Mouse (Mus musculus): Measurements from ENCODE around the gene Theg.

The Theg gene

DNA sequence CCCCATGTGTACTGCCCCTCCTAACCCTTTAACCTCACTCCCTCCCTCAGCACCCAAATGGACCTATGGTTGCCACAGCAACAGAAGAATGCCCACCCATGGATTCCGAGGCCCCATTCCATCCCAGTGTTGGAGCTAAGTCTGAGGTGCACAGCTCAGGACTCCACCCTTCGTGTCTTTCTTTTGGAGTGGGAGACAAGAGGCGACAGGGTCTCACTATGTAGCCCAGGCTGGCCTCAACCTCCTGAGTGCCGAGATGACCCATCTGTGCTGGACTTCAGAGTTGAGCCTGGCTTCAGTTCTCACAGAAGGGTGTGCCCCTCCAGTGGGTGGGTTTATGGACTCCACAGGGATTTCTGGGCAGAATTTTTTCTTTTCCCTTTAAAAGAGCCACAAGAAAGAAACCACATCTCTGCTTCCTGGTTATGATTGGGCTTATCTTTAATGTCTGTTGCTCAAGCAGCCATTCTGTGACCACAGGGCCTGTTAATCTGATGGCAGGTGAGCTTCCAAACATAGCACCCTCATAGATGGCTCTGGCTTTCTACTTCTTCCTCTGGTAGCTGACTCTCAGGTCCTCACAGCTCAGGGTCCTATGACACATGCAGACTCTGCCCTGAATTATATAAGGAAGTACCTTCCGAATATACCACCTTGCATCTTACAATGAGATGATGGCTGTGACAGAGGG is at the start of gene Theg:
TSS of gene Theg (minus strand) at position 271 of the 691 bp plus-strand sequence.
- no peak for DNase-seq

DNA sequence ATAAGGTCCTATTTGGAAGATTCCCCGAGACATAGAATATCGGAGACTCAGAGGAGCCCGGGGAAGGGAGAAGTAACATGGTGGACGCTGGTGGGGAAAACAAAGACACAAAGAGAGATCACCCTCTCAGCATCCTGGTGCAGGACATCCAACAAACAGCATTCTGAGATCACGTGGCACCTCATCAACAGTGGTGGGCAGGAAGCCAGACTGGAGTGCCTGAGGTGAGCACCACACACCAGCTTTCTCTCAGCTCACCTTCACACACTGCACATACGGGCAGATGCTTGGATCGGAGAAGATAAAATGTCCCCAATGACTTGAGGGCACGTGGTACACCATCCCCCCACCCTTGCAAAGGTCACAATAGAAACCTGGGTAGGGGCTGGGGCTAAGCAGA is 49.2 kb upstream of the Theg start:
- DNase-seq, result no peak

DNA sequence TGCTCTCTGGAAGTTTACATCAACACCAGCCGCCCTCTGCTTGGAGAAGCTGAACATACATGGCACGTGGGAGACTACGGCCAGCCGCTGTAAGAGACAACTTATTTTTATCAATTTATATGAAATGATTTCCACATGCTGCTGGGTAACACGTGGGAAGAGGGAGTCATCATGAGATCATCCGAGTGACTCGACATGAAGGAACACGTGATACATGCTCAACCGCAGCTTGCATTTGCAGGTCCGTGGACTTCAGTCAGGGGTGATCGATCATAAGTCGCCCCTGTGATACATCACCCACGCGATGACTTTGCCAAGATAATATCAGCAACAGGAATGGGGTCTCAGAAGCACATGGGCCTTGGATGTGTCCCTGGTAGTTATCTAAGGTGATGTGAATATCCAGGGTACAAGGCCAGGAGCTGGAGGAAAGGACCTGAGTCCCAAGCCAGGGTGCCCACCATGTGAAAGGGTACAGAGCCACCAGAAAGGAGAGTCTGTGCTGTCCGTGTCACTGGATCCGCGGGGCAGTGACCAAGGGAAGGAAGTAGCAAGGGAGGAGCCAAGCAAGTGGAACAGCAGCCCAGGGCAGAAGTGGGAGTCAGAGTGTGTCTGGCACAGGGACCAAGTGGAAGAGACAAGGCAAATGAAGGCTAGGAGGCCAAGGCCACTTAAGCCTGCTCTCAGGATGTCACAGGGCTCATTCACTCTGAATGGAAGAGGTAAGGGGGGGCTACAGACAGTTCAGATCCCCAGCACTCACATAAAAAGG is 46.1 kb upstream of the Theg start:
- no peak for DNase-seq

DNA sequence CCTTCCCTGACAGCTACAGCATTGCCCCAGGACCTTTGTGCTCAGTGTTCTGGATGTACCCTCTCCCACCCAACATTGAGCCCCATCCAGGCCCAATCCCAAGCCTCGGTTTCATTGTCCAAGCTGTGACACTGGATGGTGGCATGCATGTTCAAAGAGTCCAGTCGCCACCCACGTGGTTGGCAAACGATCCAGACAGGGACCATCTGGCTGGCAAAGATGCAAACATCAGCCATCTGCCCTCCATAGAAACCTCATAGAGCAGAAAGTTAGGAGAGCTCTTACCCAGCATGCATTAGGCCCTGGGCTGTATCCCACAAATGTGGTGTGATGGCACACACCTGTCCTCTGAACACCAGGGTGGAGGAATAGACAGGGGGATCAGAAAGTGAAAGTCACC is 44.3 kb upstream of the Theg start:
- no peak for DNase-seq

DNA sequence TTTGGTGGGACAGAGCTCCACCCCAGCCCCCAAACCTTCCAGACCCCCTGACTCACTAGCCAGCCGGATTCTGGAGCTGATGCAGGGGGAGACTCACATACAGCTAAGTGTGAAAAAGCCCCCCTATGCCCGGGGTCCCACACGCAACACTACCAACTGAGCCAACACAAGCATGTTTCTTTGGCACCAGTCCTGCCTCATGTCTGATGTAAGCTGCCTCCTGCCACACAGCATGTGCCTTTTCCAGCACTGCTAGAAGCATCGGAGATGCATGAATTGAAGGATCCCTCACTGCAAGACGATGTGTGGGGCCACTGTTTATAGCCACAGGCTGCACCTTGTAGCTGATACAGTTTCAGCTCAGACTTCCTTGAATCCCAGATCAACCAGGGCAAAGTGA is 41.2 kb upstream of the Theg start:
- DNase-seq, result no peak

DNA sequence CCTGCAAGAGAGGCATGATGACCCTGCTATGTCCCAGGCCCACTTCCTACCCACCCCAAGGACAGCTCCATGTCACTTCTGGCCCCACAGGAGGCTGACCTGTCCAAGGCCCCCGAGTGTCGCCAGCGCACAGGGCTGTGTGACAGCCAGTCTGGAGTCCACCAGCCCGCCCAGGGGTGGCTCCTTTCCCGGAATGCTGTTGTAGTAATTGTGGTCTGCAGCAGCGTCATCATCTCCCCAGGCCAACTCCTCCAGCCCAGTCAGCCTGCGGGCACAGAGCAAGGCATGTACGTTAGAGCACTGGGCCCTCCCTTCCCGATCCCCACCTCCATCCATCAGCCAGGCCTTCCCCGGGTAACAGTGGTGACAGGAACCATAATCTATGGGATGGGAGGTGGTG is 39.0 kb upstream of the Theg start:
- DNase-seq, result no peak

DNA sequence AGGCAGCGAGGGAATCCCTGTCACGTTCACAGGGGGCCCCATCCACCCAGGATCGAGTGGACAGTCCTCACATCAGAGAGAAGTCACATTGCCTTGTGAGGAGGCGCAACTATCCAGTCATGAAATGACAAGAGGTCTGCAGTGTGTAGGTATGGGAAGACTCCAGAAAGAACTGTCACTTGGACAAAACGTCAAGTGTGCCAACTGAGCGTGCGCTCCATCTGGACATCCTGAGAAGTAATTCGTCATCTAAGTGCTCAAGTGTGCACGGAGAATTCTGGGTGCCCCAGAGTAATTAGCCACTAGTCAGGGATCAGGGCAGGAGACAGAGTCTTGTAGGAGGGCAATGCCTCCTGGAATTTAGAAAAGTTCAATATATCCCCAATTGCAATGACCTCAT is 38.3 kb upstream of the Theg start:
- no peak for DNase-seq

DNA sequence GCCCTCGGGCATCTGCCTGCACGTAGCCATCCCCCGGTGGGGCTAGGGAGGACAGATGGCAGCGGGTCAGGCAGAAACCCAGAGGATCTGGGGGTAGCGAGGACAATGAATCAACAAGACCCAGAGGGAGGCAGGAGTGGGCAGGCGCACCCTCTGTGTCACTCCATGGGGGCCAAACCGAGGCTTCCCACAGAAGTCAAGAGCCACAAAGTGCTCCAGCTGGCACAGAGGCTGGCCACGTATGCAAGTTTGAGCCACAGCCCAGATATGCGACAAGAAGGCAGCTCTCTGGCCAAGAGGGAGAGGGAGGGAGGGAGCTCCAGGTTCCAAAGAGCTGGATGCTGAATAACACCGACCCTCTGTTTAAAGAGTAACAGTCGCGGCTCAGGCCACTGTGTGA is 36.8 kb upstream of the Theg start:
- DNase-seq, result no peak

DNA sequence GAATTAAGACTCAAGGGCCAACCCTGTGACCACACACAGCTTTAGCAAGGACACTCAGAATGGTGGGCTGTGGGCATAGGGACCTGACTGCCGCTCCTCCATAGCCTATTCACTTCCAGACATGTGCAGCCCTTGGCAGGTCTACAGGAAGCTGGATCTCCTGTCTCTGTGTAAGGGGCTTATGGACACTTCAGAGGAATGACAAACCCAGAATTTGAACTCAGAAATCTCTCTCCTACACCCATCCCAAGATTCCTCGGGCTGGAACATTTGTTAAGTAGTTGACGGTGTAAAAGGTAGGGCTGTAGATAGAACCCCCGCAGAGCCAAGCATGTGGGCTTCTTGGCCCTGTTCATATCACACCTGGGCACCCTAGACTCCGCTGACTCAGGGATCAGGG is 29.2 kb upstream of the Theg start:
- no peak for DNase-seq

DNA sequence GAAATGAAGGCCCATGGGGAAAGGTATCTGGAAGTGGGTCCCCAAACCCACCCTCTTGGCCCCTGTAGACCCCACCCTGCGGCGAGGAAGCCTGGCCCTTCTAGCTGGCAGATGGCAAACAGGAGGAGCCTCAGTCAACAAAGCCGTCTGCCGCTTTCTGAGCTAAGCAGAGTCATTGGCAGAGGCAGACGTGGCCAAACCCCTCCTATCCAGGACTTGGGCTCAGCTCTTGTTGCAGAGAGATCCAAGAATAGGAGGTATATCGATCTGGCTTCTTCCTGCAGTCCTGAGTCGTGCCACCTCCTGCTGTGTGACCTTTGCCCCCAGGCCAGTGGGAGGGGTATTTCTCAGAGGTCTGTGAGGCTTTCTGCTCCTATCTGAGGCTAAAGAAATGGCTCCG is 28.7 kb upstream of the Theg start:
- no peak for DNase-seq

DNA sequence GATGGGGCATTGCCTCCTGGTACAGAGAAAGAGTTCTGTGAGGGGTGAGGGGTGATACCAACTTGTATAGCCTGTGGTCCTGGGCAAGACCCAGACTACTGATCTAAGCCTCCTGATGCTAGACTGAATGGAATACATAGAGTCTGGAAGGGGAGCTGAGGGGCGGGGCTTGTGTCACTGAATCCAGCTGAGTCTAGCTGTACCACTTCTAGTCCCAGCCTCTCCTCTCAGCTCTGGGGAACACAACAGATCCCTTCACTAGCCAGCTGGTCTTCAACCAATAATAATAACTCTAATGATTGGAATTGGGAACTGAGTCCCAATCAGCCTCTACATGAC is 27.1 kb upstream of the Theg start:
- DNase-seq, result no peak

DNA sequence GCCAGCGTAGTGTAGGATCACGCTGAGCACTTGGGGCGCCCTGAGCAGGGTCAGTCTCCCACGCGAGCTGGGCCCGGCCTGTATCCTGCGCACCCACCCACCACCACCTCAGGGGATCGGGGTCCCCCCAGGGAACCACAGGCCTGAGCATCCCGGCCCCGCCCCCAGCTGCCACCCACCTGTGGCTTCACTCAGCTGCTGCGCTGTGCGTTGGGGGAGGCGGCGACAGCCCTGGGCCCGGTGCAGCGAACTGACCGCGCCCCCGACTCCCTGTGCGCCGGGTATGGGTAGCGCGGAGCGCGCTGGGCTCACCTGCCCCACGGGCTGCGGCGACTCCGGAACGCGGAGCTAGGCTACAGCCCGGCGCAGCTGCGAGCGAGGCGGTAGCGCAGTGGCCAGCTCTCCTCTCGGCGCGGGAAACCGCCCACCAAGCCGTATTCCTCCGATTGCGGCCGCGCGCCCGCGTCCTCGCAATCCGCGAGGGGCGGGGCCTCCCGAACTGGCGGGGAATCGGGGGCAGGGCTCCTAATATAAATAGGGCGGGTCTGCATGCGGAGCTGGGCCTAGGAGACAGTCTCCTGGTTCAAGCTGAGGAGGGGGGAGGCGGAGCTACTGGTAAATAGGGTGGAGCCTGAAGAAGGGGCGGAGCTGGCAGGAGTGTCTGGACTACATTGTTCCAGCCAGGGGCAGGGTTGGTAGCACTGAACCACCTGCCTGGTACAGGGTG is 26.6 kb upstream of the Theg start, which contains the start of gene C2cd4c:
TSS of gene C2cd4c (minus strand) at position 448 of the 727 bp plus-strand sequence.
- peak; percentile 23 for DNase-seq

DNA sequence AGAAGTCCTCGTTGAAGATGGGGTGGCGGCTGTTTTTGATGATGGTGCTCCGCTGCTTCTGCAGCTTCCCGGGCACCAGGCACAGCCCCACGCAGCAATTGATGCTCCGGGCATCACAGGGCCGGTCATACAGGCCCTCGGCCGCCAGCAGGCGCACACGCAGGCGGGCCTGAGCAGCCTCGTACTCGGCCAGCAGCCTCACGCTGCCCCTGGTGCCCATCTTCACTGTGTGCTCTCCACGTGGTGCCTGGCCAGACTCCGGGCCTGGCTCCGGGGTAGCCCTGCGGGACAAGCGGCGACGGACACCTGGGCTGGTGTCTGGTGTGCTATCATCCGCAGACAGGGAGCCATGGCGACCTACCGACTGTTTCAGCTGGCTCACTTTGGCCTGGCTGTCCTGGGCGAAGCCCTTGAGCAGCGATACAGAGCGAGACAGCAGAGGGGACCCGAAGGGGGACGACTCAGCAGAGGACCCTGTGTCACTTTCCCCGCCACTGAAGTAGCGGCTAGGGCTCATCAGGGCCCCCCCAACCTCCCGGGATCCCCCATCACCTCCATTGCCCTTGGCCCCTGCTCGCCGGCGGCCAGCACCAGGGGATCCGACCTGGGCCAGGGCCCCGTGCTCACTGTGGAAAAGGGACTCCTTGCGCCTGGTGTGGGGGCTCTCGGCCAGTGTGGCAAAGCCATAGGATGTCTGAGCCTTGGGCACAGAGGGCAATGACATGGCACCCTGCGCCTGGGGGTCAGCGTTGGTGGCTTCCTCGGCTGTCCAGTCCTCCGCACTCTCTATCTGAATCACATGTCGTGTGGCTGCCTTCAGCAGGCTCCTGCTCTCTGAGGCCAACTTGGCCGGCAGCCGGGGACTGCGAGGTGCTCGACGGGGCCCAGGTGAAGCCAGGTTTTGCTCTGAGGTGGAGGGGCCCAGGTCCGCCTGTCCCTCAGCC is 25.3 kb upstream of the Theg start:
- no peak for DNase-seq

DNA sequence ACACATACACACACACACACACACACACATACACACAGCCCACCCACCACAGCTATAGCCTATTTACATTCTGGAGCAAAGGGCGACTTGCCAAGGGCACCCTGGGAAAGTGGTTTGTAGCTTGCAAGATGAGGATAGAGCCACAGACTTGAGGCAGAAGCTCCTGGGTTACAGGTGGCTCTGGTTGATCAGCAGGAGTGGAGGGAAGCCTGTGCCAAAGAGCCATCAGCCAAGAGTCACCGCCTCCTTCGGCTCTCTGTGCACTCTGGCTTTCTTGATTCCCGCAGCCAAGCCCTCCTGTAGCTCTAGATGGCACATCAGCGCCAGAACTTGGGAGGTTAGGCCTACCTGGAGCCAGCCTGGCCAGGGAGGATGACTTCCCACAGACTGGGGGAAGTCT is 24.2 kb upstream of the Theg start:
- no peak for DNase-seq

DNA sequence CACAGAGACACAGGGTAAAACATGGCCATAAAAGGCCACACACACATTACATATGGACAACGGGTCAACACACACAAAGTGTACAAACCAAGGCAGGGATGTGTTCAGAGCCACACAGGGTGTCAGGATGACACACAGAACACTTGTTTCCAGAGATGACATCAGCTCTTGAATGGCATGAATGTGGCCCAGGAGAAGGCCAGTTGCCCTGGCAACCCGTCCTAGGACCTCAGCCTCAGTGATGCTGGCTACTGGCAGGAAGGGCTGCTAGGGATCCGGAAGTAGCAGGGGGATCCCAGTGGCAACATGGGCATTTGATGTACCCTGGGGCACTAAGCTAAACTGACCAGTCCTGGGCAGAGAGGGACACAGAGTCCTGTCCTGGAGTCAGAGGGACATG is 22.1 kb upstream of the Theg start:
- DNase-seq, result no peak

DNA sequence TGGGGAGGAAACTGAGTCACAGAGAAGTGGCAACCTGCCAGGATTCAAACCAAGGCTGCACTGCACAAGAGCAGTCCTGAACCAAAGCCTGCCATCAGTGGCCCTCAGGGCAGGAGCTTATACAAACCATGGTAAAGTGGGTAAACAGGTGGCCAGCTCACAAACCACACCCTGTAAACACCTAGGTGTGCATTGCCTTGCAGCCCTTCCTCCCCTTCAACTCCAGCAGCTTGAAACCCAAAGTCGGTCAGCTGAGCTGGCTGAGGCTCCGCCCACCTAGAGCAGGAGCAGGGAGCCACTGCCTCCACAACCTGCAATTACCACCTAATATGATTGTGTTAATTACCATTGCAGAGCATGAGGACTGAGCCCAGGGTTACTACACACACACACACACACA is 20.8 kb upstream of the Theg start:
- DNase-seq, result no peak

DNA sequence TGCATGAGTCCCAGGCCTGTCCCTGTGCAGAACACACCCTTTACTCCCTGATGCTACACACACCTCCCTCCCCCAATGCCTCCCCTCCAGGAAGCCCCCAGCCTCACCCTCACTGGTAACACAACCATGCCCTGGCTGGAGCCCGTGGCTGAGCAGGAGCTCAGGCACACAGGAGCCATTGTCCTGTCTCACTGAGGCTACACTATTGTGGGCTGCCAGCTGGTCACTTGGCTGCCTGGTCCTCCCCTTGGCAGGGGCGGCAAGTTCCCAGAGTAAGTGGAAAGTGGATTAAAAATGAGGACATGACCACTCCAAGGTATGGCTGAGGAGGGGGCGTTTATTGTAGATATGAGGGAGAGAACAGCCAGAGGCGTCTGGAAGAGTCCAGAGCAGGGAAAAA is 19.4 kb upstream of the Theg start:
- DNase-seq, result no peak

DNA sequence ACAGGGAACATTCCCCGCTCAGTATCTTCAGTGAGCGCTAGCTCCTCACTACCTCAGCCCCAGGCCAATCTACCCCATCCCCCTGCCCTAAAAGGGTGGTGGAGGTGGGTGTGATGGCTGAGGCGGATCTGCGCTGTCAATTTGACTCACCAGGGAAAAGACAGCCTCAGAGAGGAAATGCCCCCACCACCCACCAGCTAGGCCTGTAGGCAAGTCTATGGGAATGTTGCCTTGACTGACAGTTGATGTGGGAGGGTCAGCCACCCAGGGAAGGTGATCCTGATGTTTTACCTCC is 10.8 kb upstream of the Theg start:
- no peak for DNase-seq

DNA sequence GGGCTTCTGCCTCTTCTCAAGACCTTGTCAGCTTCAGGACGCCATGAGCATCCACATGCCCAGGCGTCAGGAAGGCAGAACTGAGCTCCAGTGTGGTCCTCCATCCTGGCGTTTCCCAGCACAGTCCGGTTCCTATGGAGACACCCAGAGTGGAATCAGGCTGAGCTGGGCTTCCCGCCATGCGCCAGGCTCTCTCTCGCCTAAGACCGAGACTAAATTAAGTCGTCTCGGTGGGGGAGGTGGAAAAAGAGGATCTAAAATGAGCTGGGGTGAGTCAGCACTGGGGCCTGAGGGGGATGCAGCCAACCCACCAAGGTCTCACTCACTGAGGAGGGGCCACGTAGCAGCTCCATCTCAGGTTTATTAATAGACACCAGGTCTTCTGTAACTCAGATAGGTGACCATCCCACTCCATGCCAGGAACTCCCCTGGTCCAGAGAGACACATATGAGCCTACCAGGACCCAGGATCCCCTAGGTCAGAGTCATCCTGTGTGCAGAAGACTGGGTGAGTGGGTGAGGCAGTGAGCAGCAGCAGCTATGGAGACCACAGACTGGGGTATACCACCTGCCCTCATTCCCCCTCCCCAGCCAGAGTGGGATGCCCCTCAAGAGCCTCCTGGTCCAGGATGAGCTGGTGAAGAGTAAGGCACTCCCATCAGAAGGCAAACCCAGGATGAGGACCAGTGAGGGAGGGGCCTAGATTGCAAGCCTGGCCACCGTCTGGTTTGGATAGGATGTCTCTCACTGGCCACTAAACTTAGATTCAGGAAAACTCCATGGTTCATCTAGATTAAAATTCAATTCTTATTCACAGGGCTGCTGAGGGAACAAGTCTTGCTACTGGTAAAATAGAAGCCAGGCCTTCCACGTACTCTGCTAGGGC is 10.2 kb upstream of the Theg start:
- no peak for DNase-seq

DNA sequence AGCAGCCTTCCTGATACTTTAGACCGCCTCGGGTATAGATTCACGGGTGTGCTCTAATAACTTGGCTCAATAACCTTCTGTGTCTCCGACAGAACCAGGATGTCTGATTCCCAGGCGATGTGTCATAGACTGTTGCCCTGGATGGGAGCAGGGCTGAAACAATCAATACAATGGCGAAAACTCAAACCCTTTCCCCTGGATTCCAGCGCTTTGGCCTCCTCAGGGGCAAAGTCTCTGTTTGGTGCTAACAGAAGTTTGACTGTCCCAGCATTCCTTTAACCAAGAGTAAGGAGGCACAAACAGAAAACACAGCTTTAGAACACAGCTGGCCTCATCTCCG is 8.4 kb upstream of the Theg start:
- no peak for DNase-seq

DNA sequence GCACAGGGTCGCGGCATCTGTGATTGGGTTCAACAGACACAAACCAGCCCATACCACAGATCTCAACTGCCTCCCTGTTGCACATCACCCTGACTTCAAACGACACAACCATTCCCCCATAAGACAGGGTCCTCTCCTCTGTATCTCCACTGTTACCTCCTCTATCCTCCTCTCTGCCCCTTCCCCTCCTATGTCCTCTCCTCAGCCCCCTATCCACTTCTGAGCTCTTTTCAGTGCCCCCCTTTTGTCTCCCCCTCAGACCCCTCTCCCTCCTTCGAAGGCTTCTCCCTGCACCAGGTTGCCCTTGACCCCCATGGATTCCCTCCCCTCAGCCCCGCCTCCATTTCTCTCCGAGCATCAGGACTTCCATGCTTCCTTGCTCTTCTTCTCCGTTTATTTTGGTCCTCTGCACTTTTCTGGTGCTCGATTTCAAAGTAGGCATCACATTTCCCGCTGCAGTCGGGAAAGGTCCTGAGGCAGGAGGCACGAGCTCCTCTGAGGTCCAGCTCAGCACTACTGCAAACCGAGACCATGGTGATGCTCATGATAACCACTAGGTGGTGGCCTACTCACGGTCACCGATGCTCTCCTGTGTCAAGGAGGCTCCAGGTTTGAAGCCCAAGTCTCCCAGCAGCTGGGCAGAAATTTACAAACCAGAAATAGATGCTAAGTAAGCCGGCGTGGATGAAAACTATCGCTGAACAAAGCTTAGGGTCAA is 7.9 kb upstream of the Theg start:
- DNase-seq, result peak; percentile 33

DNA sequence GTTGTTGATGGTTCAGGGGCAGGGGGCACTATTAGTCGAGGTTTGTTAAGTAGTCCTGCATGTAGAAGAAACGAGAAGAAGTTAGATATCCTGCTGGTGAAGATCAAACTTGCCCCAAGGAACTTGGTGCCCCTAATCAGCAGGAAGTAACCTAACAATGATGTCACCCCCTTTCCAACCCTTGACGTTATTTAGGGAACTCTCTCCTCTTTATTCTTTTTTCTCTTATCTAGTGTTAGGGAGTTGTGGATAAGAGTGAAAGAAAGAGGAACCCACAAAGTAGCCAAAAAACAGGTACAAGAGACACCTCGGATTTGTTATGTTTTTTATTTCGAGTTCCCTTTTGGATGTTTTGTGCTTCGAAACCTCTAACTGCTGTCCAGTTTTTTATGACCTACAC is 7.0 kb upstream of the Theg start:
- DNase-seq, result no peak

Measured in thymus, postnatal 14 days (tissue).